Comparison of ENCODE assay signal across 8 mouse cellular contexts in genomic region chr14:50903973-50904827, GRCm38 (mm10). TPM values are rescaled to one million over a fixed set of nuclear protein-coding genes. Genes with fewer than 3 reads are reported as not detected.
DNase-seq lines count a peak whose midpoint lies in the region; ATAC-seq lines count a peak whose summit lies in the region.

No protein-coding gene starts in this region.

- H3K4me1 ChIP-seq in heart, embryonic 14.5 days (ENCODE audit: control insufficient read depth in 2 of 2, insufficient read depth in 2 of 2, low read length in 2 of 2): peaks cover 4% of the 10 kb centered on the region in 2 experiments; a peak in 2 of 4 replicates

- H3K9me3 ChIP-seq in heart, embryonic 14.5 days (ENCODE audit: control insufficient read depth, low read length): no peaks in the 10 kb centered on the region

- no peaks in the 10 kb centered on the region for H3K36me3 ChIP-seq in heart, embryonic 14.5 days (ENCODE audit: control insufficient read depth, insufficient read depth, low read length)

- ATAC-seq in heart, embryonic 14.5 days (ENCODE audit: insufficient number of reproducible peaks, insufficient read depth, low FRiP score, low read depth): peak; percentile 70; the same call in 1 of the 2 replicates
- peak; percentile 93 for ATAC-seq in megakaryocyte, adult 5-6 weeks (ENCODE audit: poor library complexity, severe bottlenecking)

- peak overlapping the region; percentile 44 to 45 for H3K4me3 ChIP-seq in heart, embryonic 14.5 days (ENCODE audit: control insufficient read depth in 1 of 2, insufficient read depth in 1 of 2, low read depth in 1 of 2, low read length in 2 of 2)

- no peaks in the 10 kb centered on the region for H3K27me3 ChIP-seq in heart, embryonic 14.5 days (ENCODE audit: control insufficient read depth, insufficient read depth, low read length)

- peak overlapping the region; percentile 66 for H3K4me2 ChIP-seq in heart, embryonic 14.5 days (ENCODE audit: low read length)

- H3K9ac ChIP-seq in heart, embryonic 14.5 days (ENCODE audit: low read length): peak overlapping the region; percentile 70

- peak; percentile 41 for DNase-seq in urinary bladder, postnatal 14 days (ENCODE audit: low spot score)
- no peak for DNase-seq in urinary bladder, postnatal 4 days (ENCODE audit: low spot score in 2 of 2)
- peak; percentile 81 for DNase-seq in embryo, embryonic 10 days (ENCODE audit: low spot score)
- peak; percentile 40 to 63 for DNase-seq in kidney, postnatal 25 days
- DNase-seq in testis, postnatal 14 days (ENCODE audit: low spot score): no peak
- no peak for DNase-seq in adipocyte (ENCODE audit: low spot score)

- peak overlapping the region in 1 of 2 experiments; percentile 12; a peak in 1 of 4 replicates for H3K27ac ChIP-seq in heart, embryonic 14.5 days (replicated peaks in 1 of 2; ENCODE audit: control insufficient read depth in 1 of 2, insufficient read depth in 1 of 2, low read depth in 2 of 2, low read length in 2 of 2)

- WGBS in heart, embryonic 14.5 days: 3% methylated on average over 26 of the region's 26 CpGs

RNA-seq across cellular contexts. Expression of gene Klhl33, which starts 6.9 kb away (rescaled TPM):
- 0.11 and 0.26 TPM in 2 replicates for polyA plus RNA-seq in heart, embryonic 14.5 days (2014; fragmentation: Nextera tagmentation; extraction: Ambion mirVana)
- total RNA-seq in megakaryocyte, adult 5-6 weeks (2015): 0.07 and 0.27 TPM in 2 replicates
- total RNA-seq in megakaryocyte, adult 5-6 weeks (2017): 0.28 and 0.40 TPM in 2 replicates

RNA-seq across cellular contexts. Expression of gene Osgep, which starts 20.5 kb away (rescaled TPM):
- polyA plus RNA-seq in heart, embryonic 14.5 days (2014; fragmentation: Nextera tagmentation; extraction: Ambion mirVana): 118 and 134 TPM in 2 replicates
- 101 and 107 TPM in 2 replicates for total RNA-seq in megakaryocyte, adult 5-6 weeks (2015)
- 87.9 and 125 TPM in 2 replicates for total RNA-seq in megakaryocyte, adult 5-6 weeks (2017)

RNA-seq across cellular contexts. Expression of gene Apex1, which starts 20.6 kb away (rescaled TPM):
- 127 and 132 TPM in 2 replicates for polyA plus RNA-seq in heart, embryonic 14.5 days (2014; fragmentation: Nextera tagmentation; extraction: Ambion mirVana)
- 46.3 and 64.2 TPM in 2 replicates for total RNA-seq in megakaryocyte, adult 5-6 weeks (2015)
- total RNA-seq in megakaryocyte, adult 5-6 weeks (2017): 34.8 and 47.0 TPM in 2 replicates

RNA-seq across cellular contexts. Expression of gene Pip4p1, which starts 26.5 kb away (rescaled TPM):
- 24.0 and 35.1 TPM in 2 replicates for polyA plus RNA-seq in heart, embryonic 14.5 days (2014; fragmentation: Nextera tagmentation; extraction: Ambion mirVana)
- total RNA-seq in megakaryocyte, adult 5-6 weeks (2015): 115 and 118 TPM in 2 replicates
- total RNA-seq in megakaryocyte, adult 5-6 weeks (2017): 38.5 and 39.9 TPM in 2 replicates

RNA-seq across cellular contexts. Expression of gene Pnp, which starts 26.7 kb away (rescaled TPM):
- polyA plus RNA-seq in heart, embryonic 14.5 days (2014; fragmentation: Nextera tagmentation; extraction: Ambion mirVana): 30.5 and 32.2 TPM in 2 replicates
- total RNA-seq in megakaryocyte, adult 5-6 weeks (2015): 329 and 405 TPM in 2 replicates
- total RNA-seq in megakaryocyte, adult 5-6 weeks (2017): 158 and 204 TPM in 2 replicates

Comparison
In these comparisons a context has a peak if more than half of its experiments do, and no peak if none do; other contexts are left out.
1. DNase-seq: peak in urinary bladder, postnatal 14 days (single experiment), embryo, embryonic 10 days (single experiment) and kidney, postnatal 25 days (2 of 2); none in urinary bladder, postnatal 4 days (0 of 2), testis, postnatal 14 days (single experiment) and adipocyte (single experiment).